8 mouse cellular contexts compared by ENCODE assay signal in genomic region chr19:55545529-55545928, GRCm38 (mm10).
DNase-seq lines count a peak whose midpoint lies in the region; ATAC-seq and TF ChIP-seq lines count a peak whose summit lies in the region.

No protein-coding gene starts in this region.

- DNase-seq in left cerebral cortex, adult 18-20 months (ENCODE audit: low spot score in 2 of 2), result peak; percentile 68 to 79
- DNase-seq in left cerebral cortex, adult 11 months (ENCODE audit: low spot score), result no peak
- peak; percentile 95 for DNase-seq in embryo, embryonic 10 days (ENCODE audit: low spot score)
- peak; percentile 80 for DNase-seq in liver, embryonic 11.5 days (ENCODE audit: low spot score)
- peak; percentile 60 for DNase-seq in naive thymus-derived CD4-positive, alpha-beta T cell, adult 2 months (ENCODE audit: low read depth)
- peak; percentile 90 for DNase-seq in stomach, postnatal 0 days (ENCODE audit: low spot score)

- no peak overlapping the region for H3K27ac ChIP-seq in kidney, embryonic 14.5 days (ENCODE audit: low read depth, low read length)
- no peak overlapping the region for H3K27ac ChIP-seq in liver, embryonic 11.5 days (ENCODE audit: low read depth, low read length)
- no peak overlapping the region for H3K27ac ChIP-seq in stomach, postnatal 0 days (replicated peaks)

- no peak overlapping the region for H3K4me2 ChIP-seq in kidney, embryonic 14.5 days (replicated peaks; ENCODE audit: low read depth, low read length)
- no peak overlapping the region for H3K4me2 ChIP-seq in liver, embryonic 11.5 days
- H3K4me2 ChIP-seq in stomach, postnatal 0 days (replicated peaks; ENCODE audit: low read depth), result no peak overlapping the region

- H3K27me3 ChIP-seq in kidney, embryonic 14.5 days (ENCODE audit: control insufficient read depth, insufficient read depth, low read length), result no peaks in the 10 kb centered on the region
- no peaks in the 10 kb centered on the region for H3K27me3 ChIP-seq in liver, embryonic 11.5 days (replicated peaks; ENCODE audit: control insufficient read depth, insufficient read depth, low read length)
- no peaks in the 10 kb centered on the region for H3K27me3 ChIP-seq in stomach, postnatal 0 days (ENCODE audit: control insufficient read depth, insufficient read depth, low read length)

- 0 out of 2 replicates have a peak, but pooled peaks have one; percentile 17 for ATAC-seq in granulocyte monocyte progenitor cell, adult 5-6 weeks (replicated peaks; ENCODE audit: poor library complexity, severe bottlenecking)
- ATAC-seq in kidney, embryonic 14.5 days (ENCODE audit: low FRiP score, low TSS enrichment), result peak; percentile 81
- ATAC-seq in liver, embryonic 11.5 days (replicated peaks; ENCODE audit: low FRiP score), result peak; percentile 78
- peak; percentile 82 for ATAC-seq in stomach, postnatal 0 days (ENCODE audit: low FRiP score, low TSS enrichment)

- 37% methylated on average over 9 of the region's 9 CpGs for WGBS in kidney, embryonic 14.5 days
- WGBS in liver, embryonic 11.5 days, result 30% methylated on average over 9 of the region's 9 CpGs
- WGBS in stomach, postnatal 0 days, result 38% methylated on average over 9 of the region's 9 CpGs

- no peak for TF ChIP-seq EP300 in stomach, postnatal 0 days (optimal IDR thresholded peaks at IDR 0.05)

- H3K36me3 ChIP-seq in kidney, embryonic 14.5 days (ENCODE audit: control insufficient read depth, insufficient read depth, low read length), result no peaks in the 10 kb centered on the region
- no peaks in the 10 kb centered on the region for H3K36me3 ChIP-seq in liver, embryonic 11.5 days (ENCODE audit: control insufficient read depth, insufficient read depth, low read length)
- H3K36me3 ChIP-seq in stomach, postnatal 0 days (ENCODE audit: control insufficient read depth, insufficient read depth, low read length), result no peaks in the 10 kb centered on the region

- no peaks in the 10 kb centered on the region for H3K9me3 ChIP-seq in kidney, embryonic 14.5 days (ENCODE audit: control insufficient read depth, low read length)
- no peaks in the 10 kb centered on the region for H3K9me3 ChIP-seq in liver, embryonic 11.5 days (ENCODE audit: control insufficient read depth, low read length)
- no peaks in the 10 kb centered on the region for H3K9me3 ChIP-seq in stomach, postnatal 0 days (ENCODE audit: control insufficient read depth, low read length)

- peak; percentile 94 for TF ChIP-seq CTCF in stomach, postnatal 0 days (IDR thresholded peaks at IDR 0.05; ENCODE audit: low read depth)

- no peak overlapping the region for H3K4me3 ChIP-seq in kidney, embryonic 14.5 days (ENCODE audit: low read length)
- no peak overlapping the region for H3K4me3 ChIP-seq in liver, embryonic 11.5 days (ENCODE audit: low read depth, low read length)
- H3K4me3 ChIP-seq in stomach, postnatal 0 days (ENCODE audit: low read depth, low read length), result no peak overlapping the region

- no peaks in the 10 kb centered on the region for H3K4me1 ChIP-seq in kidney, embryonic 14.5 days (ENCODE audit: control insufficient read depth, insufficient read depth, low read length)
- H3K4me1 ChIP-seq in liver, embryonic 11.5 days (replicated peaks; ENCODE audit: control insufficient read depth, insufficient read depth, low read length), result peaks cover 9% of the 10 kb centered on the region; the same call in 1 of the 2 replicates
- H3K4me1 ChIP-seq in stomach, postnatal 0 days (replicated peaks; ENCODE audit: control insufficient read depth, insufficient read depth), result no peaks in the 10 kb centered on the region

- no peak overlapping the region for H3K9ac ChIP-seq in kidney, embryonic 14.5 days (ENCODE audit: low read depth, low read length)
- no peak overlapping the region for H3K9ac ChIP-seq in liver, embryonic 11.5 days (ENCODE audit: low read depth, low read length)
- H3K9ac ChIP-seq in stomach, postnatal 0 days (ENCODE audit: low read length), result no peak overlapping the region

Comparison
In these comparisons a context has a peak if more than half of its experiments do, and no peak if none do; other contexts are left out.
1. ATAC-seq: peak in every context shown above with its lines; median percentile 82 in stomach, postnatal 0 days; 81 in kidney, embryonic 14.5 days; 78 in liver, embryonic 11.5 days; 17 in granulocyte monocyte progenitor cell, adult 5-6 weeks.